Mouse (Mus musculus) thymus, adult 2 months (tissue): ENCODE results near the gene Pde1c.

ENCODE experiments used
- CTCF ChIP-seq: fragments of 200-500 bp; IDR thresholded peaks from 2 replicates; pipeline ENCODE4 v1.5.1; 2012; ENCODE audit warnings: mild to moderate bottlenecking, control low read depth, low read length, moderate library complexity, borderline replicate concordance; ENCODE audit not compliant: control insufficient read depth, poor library complexity, insufficient read depth; ENCODE audit errors: extremely low read depth
- POLR2A ChIP-seq: fragments of 200-500 bp; IDR thresholded peaks from 2 replicates; pipeline ENCODE4 v1.6.1; 2012; ENCODE audit warnings: mild to moderate bottlenecking, low read length, control low read depth, moderate library complexity; ENCODE audit not compliant: control insufficient read depth, poor library complexity, insufficient read depth; ENCODE audit errors: extremely low read depth

DNA sequence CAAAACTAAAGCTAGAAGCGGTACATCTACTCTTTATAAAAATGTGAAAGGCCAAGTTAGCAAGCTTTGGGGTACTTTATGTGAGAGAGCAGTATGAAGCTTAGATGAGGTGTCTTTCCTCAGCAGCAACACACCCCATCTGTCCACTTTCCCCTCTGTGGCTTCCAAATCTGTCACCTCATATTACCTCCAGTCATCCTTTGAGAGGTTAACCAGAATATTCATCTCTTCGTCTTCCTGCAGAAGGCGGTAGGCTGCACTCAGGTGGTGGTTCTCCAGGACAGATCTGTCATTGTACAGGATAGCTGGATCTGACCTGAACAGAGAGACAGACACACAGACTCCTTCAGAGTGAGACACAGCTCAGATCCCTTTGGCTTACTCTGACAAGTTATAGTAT lies 412.1 kb downstream of the Pde1c start:
- TF ChIP-seq CTCF (no peak), POLR2A (no peak)
